Mouse (Mus musculus) kidney, adult 2 months (tissue): ENCODE results near the gene Ank. TPM values are rescaled to one million over a fixed set of nuclear protein-coding genes. Genes with fewer than 3 reads are reported as not detected.
A peak's percentile ranks its signal among the peaks of the same experiment; 100 is the strongest.

Experiments used
- DNase-seq: peaks from one replicate; pipeline ENCODE4 v3.0.0; 2021
- H3K27ac ChIP-seq: fragments of 200-500 bp; 2 replicates; pipeline ENCODE4 v1.5.1; 2012; ENCODE audit warnings: low read depth, low read length, control low read depth, inconsistent platforms; ENCODE audit not compliant: insufficient read depth
- H3K27me3 ChIP-seq: fragments of 200-500 bp; replicated peaks from 2 replicates; pipeline ENCODE4 v1.6.1; 2012; ENCODE audit warnings: mild to moderate bottlenecking, moderate library complexity, low read length, inconsistent platforms; ENCODE audit not compliant: control insufficient read depth, insufficient read depth
- H3K36me3 ChIP-seq: fragments of 200-500 bp; 2 replicates; pipeline ENCODE4 v1.6.1; 2012; ENCODE audit warnings: mild to moderate bottlenecking, moderate library complexity, low read length, inconsistent platforms; ENCODE audit not compliant: control insufficient read depth, insufficient read depth
- H3K4me1 ChIP-seq: fragments of 200-500 bp; 2 replicates; pipeline ENCODE4 v1.6.1; 2011; ENCODE audit warnings: low read length; ENCODE audit not compliant: control insufficient read depth, insufficient read depth
- H3K4me3 ChIP-seq: fragments of 200-500 bp; 2 replicates; pipeline ENCODE4 v1.5.1; 2011; ENCODE audit warnings: mild to moderate bottlenecking, low read depth, low read length, control low read depth; ENCODE audit not compliant: insufficient read depth
- CTCF ChIP-seq: fragments of 200-500 bp; conservative IDR thresholded peaks from 2 replicates; pipeline ENCODE4 v1.5.1; 2011; ENCODE audit warnings: low read depth, mild to moderate bottlenecking, control low read depth, low read length, moderate library complexity, mixed read lengths; ENCODE audit not compliant: insufficient read depth, insufficient read length
- POLR2A ChIP-seq: fragments of 200-500 bp; IDR thresholded peaks from one replicate; pipeline ENCODE4 v1.6.1; 2011; ENCODE audit warnings: low read depth, low read length, control low read depth
- WGBS: fragments of 180-500 bp; shearing (Covaris S2); methylation state at CpG from one replicate; pipeline ENCODE4 v1.1.7; 2018; 5-methylcytosine and 5-hydroxymethylcytosine counted together
- polyA plus RNA-seq: library from polyadenylated mRNA; depleted of rRNA; stranded (reverse); fragments of >200 nt; gene quantifications from 2 replicates; pipeline ENCODE4 v1.2.3, GENCODE M21; 2012

Ank gene
- polyA plus RNA-seq, 1 experiment, result 18.6 TPM

DNA sequence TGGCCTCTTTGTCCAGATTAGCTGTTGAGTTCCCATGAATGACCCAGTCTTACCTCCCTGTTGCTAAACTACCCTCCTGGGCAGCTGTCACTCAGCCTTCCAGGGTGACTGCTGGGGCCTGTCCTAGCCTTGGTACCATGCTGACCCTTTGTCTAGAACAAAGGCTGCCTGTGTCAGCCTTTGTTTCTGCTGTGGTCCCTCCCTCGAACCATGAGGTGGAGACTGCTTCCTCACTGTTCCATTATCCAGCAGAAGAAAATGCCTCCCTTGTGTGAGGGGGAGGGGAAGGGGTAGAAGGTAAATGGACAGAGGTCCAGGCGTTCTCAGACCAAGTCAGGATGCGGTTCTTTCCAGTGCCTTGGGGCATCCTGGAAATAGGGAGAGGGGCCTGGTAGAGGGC lies 115.2 kb downstream of the Ank start:
- H3K4me3 ChIP-seq, result no peak overlapping the region
- H3K27me3 ChIP-seq, result no peaks in the 10 kb centered on the region
- no peak for DNase-seq
- 86% methylated on average over 3 of the region's 3 CpGs for WGBS
- H3K4me1 ChIP-seq, result no peaks in the 10 kb centered on the region
- TF ChIP-seq POLR2A (no peak), CTCF (no peak)
- H3K36me3 ChIP-seq, result no peaks in the 10 kb centered on the region
- H3K27ac ChIP-seq, result no peak overlapping the region

DNA sequence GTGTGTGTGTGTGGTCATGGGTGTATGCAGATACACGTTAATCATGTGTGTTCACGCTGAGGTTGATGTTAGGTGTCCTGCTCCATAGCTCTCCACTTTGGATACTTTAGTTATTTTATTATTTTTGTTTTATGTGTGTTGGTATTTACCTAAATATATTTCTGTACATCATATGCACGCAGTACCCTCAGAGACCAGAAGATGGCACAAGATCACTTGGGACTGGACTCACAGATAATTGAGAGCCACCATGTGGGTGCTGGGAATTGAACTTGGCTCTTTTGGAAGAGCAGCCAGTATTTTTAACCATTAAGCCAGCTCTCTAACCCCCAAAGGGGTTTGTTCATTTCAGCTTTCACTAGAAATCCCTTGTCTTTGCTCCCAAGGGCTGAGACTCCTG lies 116.0 kb downstream of the Ank start:
- Histone ChIP-seq H3K4me1 (no peaks in the 10 kb centered on the region), H3K27me3 (no peaks in the 10 kb centered on the region), H3K27ac (no peak overlapping the region), H3K4me3 (no peak overlapping the region), H3K36me3 (no peaks in the 10 kb centered on the region)
- WGBS, result 98% methylated on average over 3 of the region's 3 CpGs
- TF ChIP-seq CTCF (0 out of 2 replicates have a peak, but pooled peaks have one; percentile 26), POLR2A (no peak)
- peak; percentile 18 for DNase-seq

DNA sequence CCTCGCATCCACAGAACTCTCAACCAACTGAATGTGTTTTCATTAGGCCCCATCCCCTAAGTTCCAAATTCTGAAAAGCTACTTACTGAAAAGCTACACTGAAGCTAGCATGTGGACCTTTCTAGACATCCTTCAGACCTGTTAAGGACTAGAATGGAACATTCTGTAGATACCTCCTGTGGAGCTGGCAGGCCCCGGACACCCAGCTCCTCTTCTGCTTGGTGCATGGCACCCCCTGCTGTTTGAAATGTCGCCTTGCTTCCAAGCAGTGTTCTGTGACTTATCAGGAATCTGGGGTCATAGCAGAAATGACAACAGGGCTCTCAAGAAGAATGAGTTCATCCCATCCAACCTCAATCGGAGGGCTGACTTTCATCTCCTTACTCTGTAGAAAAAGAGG lies 116.6 kb downstream of the Ank start:
- DNase-seq, result peak; percentile 41
- TF ChIP-seq CTCF (peak; percentile 60), POLR2A (no peak)
- Histone ChIP-seq H3K36me3 (no peaks in the 10 kb centered on the region), H3K27me3 (no peaks in the 10 kb centered on the region), H3K4me3 (no peak overlapping the region), H3K27ac (no peak overlapping the region), H3K4me1 (no peaks in the 10 kb centered on the region)
- 73% methylated on average over 4 of the region's 4 CpGs for WGBS

DNA sequence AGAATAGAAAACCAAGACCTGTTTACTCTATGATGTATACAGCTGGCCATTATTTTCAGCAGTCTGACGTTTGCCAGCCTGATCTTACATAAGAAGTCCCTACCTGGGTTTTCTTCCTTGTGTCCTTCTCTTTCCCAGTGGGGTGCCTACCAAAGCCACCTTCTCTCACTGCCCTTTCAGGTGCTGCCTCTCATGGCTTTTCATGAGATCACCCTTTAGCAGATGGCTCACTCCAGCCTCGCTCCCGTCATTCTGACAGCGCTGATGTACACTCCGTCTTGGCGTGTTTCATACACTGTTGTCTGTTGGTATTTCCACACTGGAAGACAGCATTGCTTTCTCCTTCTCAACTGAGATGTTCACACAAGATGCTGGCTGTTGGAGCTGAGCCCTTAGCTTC lies 117.1 kb downstream of the Ank start:
- no peaks in the 10 kb centered on the region for H3K4me1 ChIP-seq
- no peaks in the 10 kb centered on the region for H3K27me3 ChIP-seq
- DNase-seq, result no peak
- H3K36me3 ChIP-seq, result no peaks in the 10 kb centered on the region
- H3K4me3 ChIP-seq, result no peak overlapping the region
- WGBS, result 97% methylated on average over 6 of the region's 6 CpGs
- no peak for TF ChIP-seq CTCF
- no peak overlapping the region for H3K27ac ChIP-seq

DNA sequence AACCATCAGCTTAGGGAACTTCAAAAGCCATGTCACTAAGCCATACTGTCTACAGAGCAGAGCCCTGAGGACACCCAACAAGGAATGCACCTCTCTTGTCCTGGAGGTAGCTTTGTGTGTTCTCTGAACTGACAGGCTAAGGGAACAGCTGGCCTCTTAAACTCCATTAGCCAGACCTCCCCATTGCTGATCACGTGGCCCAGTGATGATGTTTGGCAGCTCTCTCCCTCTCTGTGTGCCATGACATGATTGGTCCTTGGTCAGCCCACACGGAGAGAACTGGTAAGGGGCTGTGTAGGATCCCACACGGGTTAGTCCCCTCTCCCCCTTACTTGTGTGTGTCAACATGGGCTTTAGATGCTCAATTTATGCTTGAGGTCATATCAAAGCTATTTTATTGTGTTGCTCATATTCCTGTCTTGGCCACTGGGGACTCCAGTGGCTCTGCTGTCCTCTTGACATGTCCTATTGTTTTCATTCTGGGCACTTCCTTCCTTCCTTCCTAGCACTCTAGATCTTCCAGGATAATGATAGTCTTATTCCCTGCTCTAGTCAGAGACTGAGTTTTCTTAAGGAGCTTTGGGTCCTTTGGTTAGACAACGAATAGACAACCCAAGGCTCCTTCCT lies 119.1 kb downstream of the Ank start:
- 60% methylated on average over 4 of the region's 4 CpGs for WGBS
- no peak overlapping the region for H3K27ac ChIP-seq
- no peaks in the 10 kb centered on the region for H3K36me3 ChIP-seq
- no peaks in the 10 kb centered on the region for H3K4me1 ChIP-seq
- no peak for DNase-seq
- 0 out of 2 replicates have a peak, but pooled peaks have one; percentile 1 for TF ChIP-seq CTCF
- no peak for TF ChIP-seq POLR2A
- H3K27me3 ChIP-seq, result no peaks in the 10 kb centered on the region
- H3K4me3 ChIP-seq, result no peak overlapping the region

DNA sequence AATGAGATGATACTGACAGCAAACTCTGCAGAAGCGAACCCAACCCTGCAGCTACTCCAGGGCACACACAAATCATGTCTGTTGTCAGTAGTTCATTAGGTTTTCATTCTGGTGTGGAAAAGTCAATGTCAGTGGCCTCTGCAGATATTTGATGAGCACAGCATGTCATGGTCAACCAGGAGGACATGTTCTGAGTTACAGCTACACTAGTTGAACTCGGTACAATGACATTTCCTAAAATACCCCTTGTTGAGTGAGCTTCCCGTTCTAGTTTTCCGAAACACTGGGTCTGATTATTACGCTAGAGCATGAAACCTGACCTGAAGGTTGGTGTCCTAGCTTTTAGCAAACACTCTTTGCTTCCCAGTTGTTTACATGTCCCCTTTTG lies 119.6 kb downstream of the Ank start:
- WGBS, result 76% methylated on average over 5 of the region's 5 CpGs
- H3K4me3 ChIP-seq, result no peak overlapping the region
- no peak overlapping the region for H3K27ac ChIP-seq
- no peaks in the 10 kb centered on the region for H3K4me1 ChIP-seq
- peak; percentile 31 for DNase-seq
- TF ChIP-seq POLR2A (no peak), CTCF (no peak)
- H3K36me3 ChIP-seq, result no peaks in the 10 kb centered on the region
- no peaks in the 10 kb centered on the region for H3K27me3 ChIP-seq

DNA sequence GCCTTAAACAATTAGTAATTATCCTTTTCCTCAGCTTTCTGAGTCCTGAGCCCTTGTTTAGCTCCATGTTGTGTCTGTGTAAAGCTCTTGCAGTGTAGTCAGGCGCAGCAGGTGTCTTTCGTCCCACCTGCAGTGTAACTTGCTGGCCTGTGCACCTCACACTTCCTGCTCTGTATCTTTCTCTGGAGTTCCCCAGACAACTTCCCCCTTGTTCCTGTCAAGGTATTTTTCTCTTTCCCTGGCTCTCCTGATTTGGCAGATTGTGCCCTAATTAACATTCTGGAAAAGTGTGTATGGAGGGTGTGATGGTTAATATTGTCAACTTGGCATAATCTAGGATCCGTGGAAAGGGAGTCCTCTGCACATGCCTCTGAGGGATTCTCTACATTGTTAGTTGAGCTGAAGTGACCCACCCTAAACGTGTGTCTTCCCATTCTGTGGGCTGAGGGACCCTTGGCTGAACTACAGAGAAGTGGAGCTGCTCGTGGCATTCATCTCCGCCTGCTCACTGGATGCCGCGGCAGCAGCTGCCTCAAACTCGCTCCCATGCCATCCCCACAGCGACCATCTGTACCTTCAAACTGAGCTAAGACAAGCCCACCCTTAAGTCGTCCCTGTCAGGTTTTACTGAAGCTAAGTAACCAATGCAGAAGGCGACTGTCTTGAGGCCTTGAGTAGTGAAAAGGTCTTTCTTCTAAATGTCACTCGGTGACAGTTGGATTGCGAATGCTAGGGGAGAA lies 121.8 kb downstream of the Ank start:
- no peak for DNase-seq
- 86% methylated on average over 14 of the region's 14 CpGs for WGBS
- Histone ChIP-seq H3K36me3 (no peaks in the 10 kb centered on the region), H3K27ac (no peak overlapping the region), H3K27me3 (no peaks in the 10 kb centered on the region), H3K4me1 (no peaks in the 10 kb centered on the region), H3K4me3 (no peak overlapping the region)
- TF ChIP-seq POLR2A, result no peak
- no peak for TF ChIP-seq CTCF
